Mouse (Mus musculus) lung, adult 2 months (tissue): ENCODE measurements around the gene Pola1. TPM values are rescaled to one million over a fixed set of nuclear protein-coding genes. Genes with fewer than 3 reads are reported as not detected.

ENCODE experiments used
- DNase-seq: peaks from one replicate; pipeline ENCODE4 v3.0.0; 2022
- H3K4me1 ChIP-seq: fragments of 200-500 bp; 2 replicates; pipeline ENCODE4 v1.6.1; 2011; ENCODE audit warnings: low read length; ENCODE audit not compliant: control insufficient read depth, insufficient read depth
- H3K4me3 ChIP-seq: fragments of 200-500 bp; replicated peaks from 2 replicates; pipeline ENCODE3; 2011; ENCODE audit warnings: low read depth, mild to moderate bottlenecking, control low read depth, low read length; ENCODE audit errors: extremely low read depth
- CTCF ChIP-seq: fragments of 200-500 bp; IDR thresholded peaks from 2 replicates; pipeline ENCODE4 v1.5.1; 2011; ENCODE audit warnings: mild to moderate bottlenecking, low read length, control low read depth; ENCODE audit not compliant: insufficient read depth
- POLR2A ChIP-seq: fragments of 200-500 bp; IDR thresholded peaks from 2 replicates; pipeline ENCODE4 v1.6.1; 2011; ENCODE audit warnings: low read depth, mild to moderate bottlenecking, control low read depth, low read length, borderline replicate concordance; ENCODE audit errors: extremely low read depth
- WGBS: fragments of 180-500 bp; shearing (Covaris S2); methylation state at CpG from one replicate; pipeline ENCODE4 v1.1.7; 2018; 5-methylcytosine and 5-hydroxymethylcytosine counted together
- polyA plus RNA-seq: library from polyadenylated mRNA; depleted of rRNA; stranded (reverse); fragments of >200 nt; gene quantifications from 2 replicates; pipeline ENCODE4 v1.2.3, GENCODE M21; 2012; rRNA removed

Gene Pola1
- polyA plus RNA-seq, 1 experiment = 0.53 TPM

GRCm38 (mm10) chrX:93279940-93280339, 352.0 kb downstream of the Pola1 start:
- no peak for DNase-seq
- H3K4me3 ChIP-seq = no peak overlapping the region
- no peaks in the 10 kb centered on the region for H3K4me1 ChIP-seq
- WGBS = 39% methylated on average over 7 of the region's 11 CpGs
- TF ChIP-seq POLR2A (no peak), CTCF (no peak)

DNA sequence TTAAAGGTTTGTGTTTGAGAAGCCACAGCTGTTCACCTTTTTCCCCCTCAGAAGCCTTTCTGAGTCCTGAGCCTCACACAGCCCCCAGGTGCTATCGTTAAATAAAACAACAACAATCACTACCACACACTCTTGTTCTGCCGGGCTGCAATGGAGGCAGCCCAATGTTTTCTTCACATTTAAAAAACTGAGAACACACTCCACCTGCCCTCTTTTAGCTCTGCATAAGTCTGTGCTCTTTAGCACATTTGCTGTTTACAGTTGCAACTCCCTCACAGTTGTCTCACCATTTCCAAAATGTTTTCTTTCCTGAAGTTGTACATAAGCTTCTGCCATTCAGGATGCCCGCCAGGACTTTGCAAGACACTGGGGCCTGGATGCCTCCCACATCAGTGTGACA, 356.3 kb downstream of the Pola1 start:
- Histone ChIP-seq H3K4me1 (no peaks in the 10 kb centered on the region), H3K4me3 (no peak overlapping the region)
- DNase-seq = no peak
- TF ChIP-seq CTCF (no peak), POLR2A (no peak)
- WGBS = 52% methylated on average over 3 of the region's 3 CpGs

Other genes starting within 250 kb of the Pola1 start
- 0.36 and 0.78 TPM in 2 replicates for gene Pcyt1b, start 22.7 kb upstream of the Pola1 start, polyA plus RNA-seq
- 12.9 and 15.2 TPM in 2 replicates for gene Pdk3, start 200.0 kb upstream of the Pola1 start, polyA plus RNA-seq